Mouse (Mus musculus): ENCODE results near the gene Pdk2.

Gene Pdk2

GRCm38 (mm10) chr11:94989562-94990017, 51.6 kb downstream of the Pdk2 start:
- intact Hi-C loops (cut with DNase I): no loop called here

GRCm38 (mm10) chr11:94988780-94989561, 52.2 kb downstream of the Pdk2 start:
- intact Hi-C loops (cut with DNase I): no loop called here

GRCm38 (mm10) chr11:94987851-94988250, 53.3 kb downstream of the Pdk2 start:
- intact Hi-C loops (cut with DNase I): no loop called here

GRCm38 (mm10) chr11:94987341-94987740, 53.8 kb downstream of the Pdk2 start:
- intact Hi-C loops (cut with DNase I): no loop called here

- intact Hi-C loops (cut with DNase I): no loop called here
Measured at GRCm38 (mm10) chr11:94986435-94986834, 54.7 kb downstream of the Pdk2 start.

- intact Hi-C loops (cut with DNase I): no loop called here
Measured at GRCm38 (mm10) chr11:94985822-94986221, 55.3 kb downstream of the Pdk2 start.

- intact Hi-C loops (cut with DNase I): no loop called here
Measured at GRCm38 (mm10) chr11:94985140-94985539, 56.0 kb downstream of the Pdk2 start.

- intact Hi-C loops (cut with DNase I): loop anchor here (2.0 kb wide), 1 partner anchor 21 kb away; no protein-coding TSS in a partner anchor
Measured at GRCm38 (mm10) chr11:94979462-94980179, 61.5 kb downstream of the Pdk2 start.

GRCm38 (mm10) chr11:94978947-94979346, 62.2 kb downstream of the Pdk2 start:
- intact Hi-C loops (cut with DNase I): loop anchor here (2.0 kb wide), 1 partner anchor 22 kb away; no protein-coding TSS in a partner anchor

GRCm38 (mm10) chr11:94978178-94978915, 62.8 kb downstream of the Pdk2 start:
- intact Hi-C loops (cut with DNase I): loop anchor here (2.0 kb wide), 1 partner anchor 22 kb away; no protein-coding TSS in a partner anchor

Data from adrenal gland (tissue).